Mouse (Mus musculus) bone marrow, adult 2 months (tissue): ENCODE results near the gene Chn1.

Experiments
- CTCF ChIP-seq: fragments of 200-500 bp; IDR thresholded peaks from 2 replicates; pipeline ENCODE4 v1.5.1; 2011; ENCODE audit warnings: low read length, control low read depth; ENCODE audit not compliant: control insufficient read depth, insufficient read depth
- POLR2A ChIP-seq: fragments of 200-500 bp; IDR thresholded peaks from 2 replicates; pipeline ENCODE4 v1.6.1; 2011; ENCODE audit warnings: low read depth, mild to moderate bottlenecking, control low read depth, low read length, borderline replicate concordance; ENCODE audit not compliant: control insufficient read depth

GRCm38 (mm10) chr2:73607609-73608008 lies 167.5 kb downstream of the Chn1 start:
- TF ChIP-seq CTCF, result no peak
- TF ChIP-seq POLR2A, result no peak
